ENCODE assay signal across 8 mouse cellular contexts in the genomic region with DNA sequence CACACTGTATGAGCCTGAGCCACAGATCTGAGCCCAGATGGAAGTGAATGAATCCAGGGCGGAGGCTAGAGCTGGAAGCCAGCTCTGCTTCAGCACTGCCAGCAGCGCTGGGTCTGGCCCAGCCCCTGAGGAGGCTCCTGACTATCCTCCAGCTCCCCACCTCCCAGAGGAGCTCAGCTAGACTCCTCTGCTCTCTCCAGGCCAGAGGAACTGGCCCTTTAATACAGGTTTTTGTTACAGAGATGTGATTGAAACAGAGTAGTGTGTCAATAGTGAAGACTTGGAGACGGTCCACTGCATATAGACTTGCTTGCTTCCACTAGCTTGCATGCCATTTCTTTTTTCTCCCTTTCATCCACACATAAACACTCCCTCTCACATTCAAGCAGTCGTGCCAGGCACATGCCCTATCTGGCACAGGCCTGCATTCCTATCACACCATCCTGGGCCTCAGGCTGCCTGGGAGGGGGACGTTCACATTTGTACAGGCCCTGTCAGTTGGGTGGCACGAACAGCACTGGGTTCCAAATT. TPM values are rescaled to one million over a fixed set of nuclear protein-coding genes. Genes with fewer than 3 reads are reported as not detected.
DNase-seq lines count a peak whose midpoint lies in the region; ATAC-seq lines count a peak whose summit lies in the region.

No protein-coding gene starts in this region.

- ATAC-seq in hindbrain, embryonic 14.5 days (ENCODE audit: low FRiP score), result peak; percentile 69
- ATAC-seq in lung, embryonic 15.5 days (ENCODE audit: borderline replicate concordance, extremely low read depth, low FRiP score, low TSS enrichment), result no peak

- H3K36me3 ChIP-seq in hindbrain, embryonic 14.5 days (replicated peaks; ENCODE audit: control insufficient read depth, insufficient read depth), result peaks cover 8% of the 10 kb centered on the region
- peaks cover 11% of the 10 kb centered on the region for H3K36me3 ChIP-seq in hindbrain, embryonic 10.5 days
- no peaks in the 10 kb centered on the region for H3K36me3 ChIP-seq in lung, embryonic 15.5 days

- no peak overlapping the region for H3K9ac ChIP-seq in hindbrain, embryonic 14.5 days
- H3K9ac ChIP-seq in lung, embryonic 15.5 days, result no peak overlapping the region

- no peak overlapping the region for H3K4me2 ChIP-seq in hindbrain, embryonic 14.5 days (replicated peaks)
- H3K4me2 ChIP-seq in lung, embryonic 15.5 days, result no peak overlapping the region

- no peak overlapping the region for H3K27ac ChIP-seq in hindbrain, embryonic 14.5 days
- H3K27ac ChIP-seq in hindbrain, embryonic 10.5 days, result no peak overlapping the region
- H3K27ac ChIP-seq in lung, embryonic 15.5 days, result peak overlapping the region; percentile 23

- 0 out of 2 replicates have a peak, but pooled peaks cover 1% of the 10 kb centered on the region for H3K27me3 ChIP-seq in hindbrain, embryonic 14.5 days (ENCODE audit: control insufficient read depth, insufficient read depth, low read length)
- H3K27me3 ChIP-seq in hindbrain, embryonic 10.5 days (ENCODE audit: insufficient read depth, poor library complexity, severe bottlenecking), result peaks cover 9% of the 10 kb centered on the region
- no peaks in the 10 kb centered on the region for H3K27me3 ChIP-seq in lung, embryonic 15.5 days

- no peaks in the 10 kb centered on the region for H3K9me3 ChIP-seq in hindbrain, embryonic 14.5 days (ENCODE audit: control insufficient read depth, low read length)
- H3K9me3 ChIP-seq in hindbrain, embryonic 10.5 days, result no peaks in the 10 kb centered on the region
- H3K9me3 ChIP-seq in lung, embryonic 15.5 days, result no peaks in the 10 kb centered on the region

- no peak for DNase-seq in hindbrain, embryonic 14.5 days (ENCODE audit: low spot score)
- DNase-seq in hindbrain, embryonic 10.5 days (ENCODE audit: low spot score), result no peak
- DNase-seq in urinary bladder, adult 18-20 months (ENCODE audit: low spot score in 2 of 2), result peak; percentile 26 to 64
- no peak for DNase-seq in urinary bladder, adult 2 months (ENCODE audit: low spot score)
- peak; percentile 60 for DNase-seq in heart, adult 8-10 months (ENCODE audit: low spot score)
- DNase-seq in c-Kit-positive CD71-positive TER-119-positive erythroid progenitor cells, embryonic 14.5 days (ENCODE audit: low spot score), result no peak
- no peak for DNase-seq in thymus, postnatal 25 days

- H3K4me3 ChIP-seq in hindbrain, embryonic 14.5 days (replicated peaks; ENCODE audit: low read length), result no peak overlapping the region
- H3K4me3 ChIP-seq in hindbrain, embryonic 10.5 days, result no peak overlapping the region
- no peak overlapping the region for H3K4me3 ChIP-seq in lung, embryonic 15.5 days

- 59% methylated on average over 6 of the region's 6 CpGs for WGBS in hindbrain, embryonic 14.5 days
- WGBS in hindbrain, embryonic 10.5 days, result 78% methylated on average over 6 of the region's 6 CpGs
- WGBS in lung, embryonic 15.5 days, result 55% methylated on average over 6 of the region's 6 CpGs

- 0 out of 2 replicates have a peak, but pooled peaks cover 4% of the 10 kb centered on the region for H3K4me1 ChIP-seq in hindbrain, embryonic 14.5 days (replicated peaks; ENCODE audit: control insufficient read depth, insufficient read depth, low read length)
- peaks cover 31% of the 10 kb centered on the region for H3K4me1 ChIP-seq in hindbrain, embryonic 10.5 days (replicated peaks)
- peaks cover 29% of the 10 kb centered on the region for H3K4me1 ChIP-seq in lung, embryonic 15.5 days

RNA-seq across cellular contexts. Expression of gene Myo1c, which starts 2.6 kb away (rescaled TPM):
- polyA plus RNA-seq in hindbrain, embryonic 14.5 days (2014; fragmentation: Nextera tagmentation; extraction: Ambion mirVana), result 8.7 and 10.4 TPM in 2 replicates
- 16.4 and 19.0 TPM in 2 replicates for polyA plus RNA-seq in hindbrain, embryonic 10.5 days (2016; fragmentation: Nextera tagmentation; extraction: Ambion mirVana)
- polyA plus RNA-seq in urinary bladder, adult 2 months (2012; rRNA removed), result 126 and 135 TPM in 2 replicates
- total RNA-seq in heart, adult 8-10 months (2022), result 10 to 100 TPM; 84.0 to 98.9 (median 92.7) TPM
- polyA plus RNA-seq in lung, embryonic 15.5 days (2015; fragmentation: Nextera tagmentation; extraction: Ambion mirVana), result 71.2 and 78.8 TPM in 2 replicates

RNA-seq across cellular contexts. Expression of gene Inpp5k, which starts 17.0 kb away (rescaled TPM):
- 42.3 and 44.9 TPM in 2 replicates for polyA plus RNA-seq in hindbrain, embryonic 14.5 days (2014; fragmentation: Nextera tagmentation; extraction: Ambion mirVana)
- 20.6 and 24.9 TPM in 2 replicates for polyA plus RNA-seq in hindbrain, embryonic 10.5 days (2016; fragmentation: Nextera tagmentation; extraction: Ambion mirVana)
- polyA plus RNA-seq in urinary bladder, adult 2 months (2012; rRNA removed), result 61.9 and 68.7 TPM in 2 replicates
- 10 to 100 TPM; 29.3 to 34.3 (median 32.3) TPM for total RNA-seq in heart, adult 8-10 months (2022)
- 26.0 TPM in 2 replicates for polyA plus RNA-seq in lung, embryonic 15.5 days (2015; fragmentation: Nextera tagmentation; extraction: Ambion mirVana)

RNA-seq across cellular contexts. Expression of gene Crk, which starts 31.3 kb away (rescaled TPM):
- polyA plus RNA-seq in hindbrain, embryonic 14.5 days (2014; fragmentation: Nextera tagmentation; extraction: Ambion mirVana), result 102 and 115 TPM in 2 replicates
- 107 and 122 TPM in 2 replicates for polyA plus RNA-seq in hindbrain, embryonic 10.5 days (2016; fragmentation: Nextera tagmentation; extraction: Ambion mirVana)
- polyA plus RNA-seq in urinary bladder, adult 2 months (2012; rRNA removed), result 84.0 and 86.6 TPM in 2 replicates
- 10 to 100 TPM; 73.0 to 84.5 (median 75.2) TPM for total RNA-seq in heart, adult 8-10 months (2022)
- polyA plus RNA-seq in lung, embryonic 15.5 days (2015; fragmentation: Nextera tagmentation; extraction: Ambion mirVana), result 113 and 118 TPM in 2 replicates

RNA-seq across cellular contexts. Expression of gene Pitpna, which starts 59.8 kb away (rescaled TPM):
- 136 and 159 TPM in 2 replicates for polyA plus RNA-seq in hindbrain, embryonic 14.5 days (2014; fragmentation: Nextera tagmentation; extraction: Ambion mirVana)
- polyA plus RNA-seq in hindbrain, embryonic 10.5 days (2016; fragmentation: Nextera tagmentation; extraction: Ambion mirVana), result 68.8 and 80.6 TPM in 2 replicates
- polyA plus RNA-seq in urinary bladder, adult 2 months (2012; rRNA removed), result 148 and 178 TPM in 2 replicates
- total RNA-seq in heart, adult 8-10 months (2022), result 100 to 1,000 TPM in 3 of 4 experiments, 10 to 100 TPM in 1; 89.5 to 110 (median 105) TPM
- polyA plus RNA-seq in lung, embryonic 15.5 days (2015; fragmentation: Nextera tagmentation; extraction: Ambion mirVana), result 73.4 and 76.8 TPM in 2 replicates

Comparison
In these comparisons a context has a peak if more than half of its experiments do, and no peak if none do; other contexts are left out.
1. DNase-seq: peak in urinary bladder, adult 18-20 months (2 of 2) and heart, adult 8-10 months (single experiment); none in hindbrain, embryonic 14.5 days (single experiment), hindbrain, embryonic 10.5 days (single experiment), urinary bladder, adult 2 months (single experiment), c-Kit-positive CD71-positive TER-119-positive erythroid progenitor cells, embryonic 14.5 days (single experiment) and thymus, postnatal 25 days (single experiment).